Mouse (Mus musculus): ENCODE results near the gene Rab31. TPM values are rescaled to one million over a fixed set of nuclear protein-coding genes. Genes with fewer than 3 reads are reported as not detected.

The Rab31 gene
- total and polyA plus RNA-seq, 2 experiments from 2014 or later = 79.3 to 92.8 TPM

- H3K4me1 ChIP-seq (ENCODE audit: insufficient read depth) = no peaks in the 10 kb centered on the region
- H3K27me3 ChIP-seq (ENCODE audit: insufficient read depth, low read length) = no peaks in the 10 kb centered on the region
- ATAC-seq (no peak), DNase-seq (no peak)
- no peaks in the 10 kb centered on the region for H3K36me3 ChIP-seq (ENCODE audit: insufficient read depth)
- H3K4me2 ChIP-seq (ENCODE audit: low read depth) = no peak overlapping the region
- H3K4me3 ChIP-seq (ENCODE audit: low read depth, low read length) = no peak overlapping the region
- no peak overlapping the region for H3K9ac ChIP-seq
- no peaks in the 10 kb centered on the region for H3K9me3 ChIP-seq (ENCODE audit: low read length)
- no peak for TF ChIP-seq CTCF (IDR thresholded peaks at IDR 0.05; ENCODE audit: low read depth)
- 89% methylated on average over 14 of the region's 14 CpGs for WGBS
- no peak overlapping the region for H3K27ac ChIP-seq (ENCODE audit: low read depth, low read length)
These were observed 104.8 kb downstream of the Rab31 start for GRCm38 (mm10) chr17:65667792-65668191.

DNA sequence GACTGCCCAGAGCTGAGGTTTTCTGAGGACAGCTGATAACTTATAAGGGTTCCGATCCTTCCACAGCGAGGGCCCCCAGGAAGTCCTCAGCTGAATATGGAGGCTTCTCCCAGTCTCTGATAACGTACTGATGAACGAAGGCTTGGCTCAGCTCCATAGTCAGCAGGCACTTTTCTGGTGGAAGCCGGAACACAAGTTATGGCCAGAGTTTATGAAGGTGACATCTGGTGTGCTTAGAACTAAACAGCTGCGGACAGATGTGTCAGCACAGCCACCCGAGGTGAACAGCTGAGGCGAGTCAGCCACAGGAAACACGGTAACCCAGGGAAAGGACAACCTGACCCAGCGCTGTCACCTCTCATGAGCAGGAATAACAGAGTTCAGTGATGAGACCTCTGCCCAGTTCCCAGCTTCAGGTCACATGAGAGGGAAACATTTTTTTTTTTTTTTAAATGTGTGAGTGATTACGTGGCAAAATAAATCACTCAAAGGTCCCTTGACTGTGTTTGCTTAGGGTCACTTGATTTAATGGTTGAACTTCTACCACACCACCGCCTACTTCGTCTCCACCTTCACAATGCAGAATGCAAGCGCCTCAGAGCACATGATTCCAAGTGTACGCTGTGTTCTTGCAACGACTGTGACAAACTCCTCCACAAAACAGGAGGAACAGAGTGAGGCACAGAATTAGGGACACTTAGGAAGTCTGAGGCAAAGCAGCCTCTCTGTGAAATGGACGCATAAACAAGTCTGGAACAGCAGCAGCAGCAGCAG lies 106.0 kb downstream of the Rab31 start:
- Histone ChIP-seq H3K27me3 (ENCODE audit: insufficient read depth, low read length) (no peaks in the 10 kb centered on the region), H3K4me2 (ENCODE audit: low read depth) (no peak overlapping the region), H3K4me1 (ENCODE audit: insufficient read depth) (no peaks in the 10 kb centered on the region), H3K9me3 (ENCODE audit: low read length) (no peaks in the 10 kb centered on the region), H3K27ac (ENCODE audit: low read depth, low read length) (no peak overlapping the region), H3K36me3 (ENCODE audit: insufficient read depth) (no peaks in the 10 kb centered on the region), H3K9ac (no peak overlapping the region), H3K4me3 (ENCODE audit: low read depth, low read length) (no peak overlapping the region)
- WGBS = 88% methylated on average over 17 of the region's 17 CpGs
- no peak for DNase-seq
- TF ChIP-seq CTCF (IDR thresholded peaks at IDR 0.05; ENCODE audit: low read depth) = no peak
- ATAC-seq = no peak

GRCm38 (mm10) chr17:65665786-65666387 lies 106.7 kb downstream of the Rab31 start:
- H3K36me3 ChIP-seq (ENCODE audit: insufficient read depth) = no peaks in the 10 kb centered on the region
- H3K4me2 ChIP-seq (ENCODE audit: low read depth) = no peak overlapping the region
- DNase-seq (no peak), ATAC-seq (no peak)
- H3K9me3 ChIP-seq (ENCODE audit: low read length) = no peaks in the 10 kb centered on the region
- H3K4me3 ChIP-seq (ENCODE audit: low read depth, low read length) = no peak overlapping the region
- TF ChIP-seq CTCF (IDR thresholded peaks at IDR 0.05; ENCODE audit: low read depth) = no peak
- H3K27me3 ChIP-seq (ENCODE audit: insufficient read depth, low read length) = no peaks in the 10 kb centered on the region
- H3K27ac ChIP-seq (ENCODE audit: low read depth, low read length) = no peak overlapping the region
- H3K9ac ChIP-seq = no peak overlapping the region
- WGBS = 93% methylated on average over 12 of the region's 12 CpGs
- no peaks in the 10 kb centered on the region for H3K4me1 ChIP-seq (ENCODE audit: insufficient read depth)

DNA sequence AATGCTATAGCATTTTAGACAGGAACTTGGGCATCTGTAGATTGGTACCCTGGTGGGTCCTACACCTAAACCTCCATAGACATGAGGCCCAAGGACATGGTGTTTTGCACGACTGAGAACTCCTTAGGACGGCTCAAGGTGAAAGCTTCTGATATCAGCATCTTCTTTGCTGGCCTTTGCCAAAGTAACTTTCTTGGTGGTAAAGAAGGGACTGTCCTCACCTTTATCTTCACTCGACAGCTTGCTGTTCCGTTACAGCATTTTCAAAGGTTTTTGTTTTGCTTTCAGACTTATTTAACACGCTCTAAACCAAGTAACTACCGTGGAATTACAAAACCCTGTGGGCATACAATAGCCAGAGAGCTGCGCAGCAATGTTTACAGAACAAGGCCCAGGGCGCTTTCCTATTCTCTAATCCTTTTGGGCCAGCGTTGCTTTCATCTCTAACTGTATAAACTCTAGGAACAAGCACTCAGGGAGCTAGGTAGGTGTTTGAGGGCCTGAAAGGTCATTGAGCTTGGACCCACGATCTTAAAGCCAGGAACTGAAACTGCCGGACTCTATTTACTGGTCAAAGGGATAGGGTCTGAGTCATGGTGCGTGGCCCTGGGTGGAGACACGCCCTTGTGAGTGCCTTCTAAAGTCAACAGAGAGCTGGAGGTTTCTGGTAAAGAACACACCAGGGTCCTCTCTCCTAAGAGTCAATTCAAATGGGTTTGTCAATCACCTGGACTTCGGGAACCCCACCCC lies 109.0 kb downstream of the Rab31 start:
- no peak for TF ChIP-seq CTCF (IDR thresholded peaks at IDR 0.05; ENCODE audit: low read depth)
- 80% methylated on average over 14 of the region's 14 CpGs for WGBS

DNA sequence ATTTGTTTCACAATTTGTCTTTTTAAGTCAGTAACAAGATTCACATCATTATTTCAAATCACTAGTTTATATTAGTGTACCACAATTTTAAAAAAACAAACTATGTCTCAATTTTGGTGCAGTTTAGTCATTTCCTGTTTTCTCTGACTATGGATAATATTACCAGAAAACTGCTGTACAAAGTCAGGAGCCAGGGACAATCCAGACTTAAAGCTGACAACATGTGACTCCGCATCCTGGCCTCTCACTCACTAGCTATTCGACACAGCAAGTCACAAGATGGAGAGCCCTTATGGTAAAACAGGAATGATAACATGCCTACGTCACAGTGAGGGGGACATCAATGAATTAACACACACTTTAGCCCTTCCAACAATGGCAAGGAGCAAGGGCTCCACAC lies 109.9 kb downstream of the Rab31 start:
- no peak for TF ChIP-seq CTCF (IDR thresholded peaks at IDR 0.05; ENCODE audit: low read depth)
- DNase-seq (no peak), ATAC-seq (no peak)
- Histone ChIP-seq H3K27ac (ENCODE audit: low read depth, low read length) (no peak overlapping the region), H3K36me3 (ENCODE audit: insufficient read depth) (no peaks in the 10 kb centered on the region), H3K4me3 (ENCODE audit: low read depth, low read length) (no peak overlapping the region), H3K4me2 (ENCODE audit: low read depth) (no peak overlapping the region), H3K4me1 (ENCODE audit: insufficient read depth) (no peaks in the 10 kb centered on the region), H3K9ac (no peak overlapping the region), H3K27me3 (ENCODE audit: insufficient read depth, low read length) (no peaks in the 10 kb centered on the region), H3K9me3 (ENCODE audit: low read length) (no peaks in the 10 kb centered on the region)
- 88% methylated on average over 3 of the region's 3 CpGs for WGBS

More for the DNA sequence above, 109.0 kb downstream of the Rab31 start:
- H3K4me3 ChIP-seq (ENCODE audit: low read depth, low read length) = no peak overlapping the region
- H3K4me1 ChIP-seq (ENCODE audit: insufficient read depth) = no peaks in the 10 kb centered on the region
- H3K36me3 ChIP-seq (ENCODE audit: insufficient read depth) = no peaks in the 10 kb centered on the region
- no peak for DNase-seq
- no peaks in the 10 kb centered on the region for H3K27me3 ChIP-seq (ENCODE audit: insufficient read depth, low read length)
- no peak overlapping the region for H3K9ac ChIP-seq
- no peak for ATAC-seq
- H3K27ac ChIP-seq (ENCODE audit: low read depth, low read length) = no peak overlapping the region
- H3K4me2 ChIP-seq (ENCODE audit: low read depth) = no peak overlapping the region
- H3K9me3 ChIP-seq (ENCODE audit: low read length) = no peaks in the 10 kb centered on the region

DNA sequence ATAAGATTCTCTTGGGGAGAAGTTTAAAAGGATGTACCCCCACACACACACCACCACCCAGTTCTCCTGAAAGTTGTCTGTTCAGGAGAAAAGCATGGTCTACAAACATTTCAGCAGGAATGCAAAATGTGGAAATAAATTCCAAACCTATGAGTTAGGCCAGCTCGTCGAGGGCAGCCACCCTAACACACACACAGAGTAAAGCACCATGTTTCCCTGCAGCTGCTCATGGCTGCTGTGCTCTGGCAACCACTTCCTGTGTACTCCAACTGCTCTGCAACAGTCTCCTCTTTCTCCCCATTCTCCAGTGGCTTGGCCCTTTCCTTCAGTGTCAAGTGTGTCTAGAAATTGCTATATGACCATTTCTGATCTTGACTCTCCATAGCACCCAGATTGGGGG lies 114.1 kb downstream of the Rab31 start:
- Histone ChIP-seq H3K27me3 (ENCODE audit: insufficient read depth, low read length) (no peaks in the 10 kb centered on the region), H3K4me3 (ENCODE audit: low read depth, low read length) (no peak overlapping the region), H3K4me2 (ENCODE audit: low read depth) (no peak overlapping the region), H3K9ac (no peak overlapping the region), H3K9me3 (ENCODE audit: low read length) (no peaks in the 10 kb centered on the region), H3K4me1 (ENCODE audit: insufficient read depth) (no peaks in the 10 kb centered on the region), H3K27ac (ENCODE audit: low read depth, low read length) (no peak overlapping the region), H3K36me3 (ENCODE audit: insufficient read depth) (no peaks in the 10 kb centered on the region)
- DNase-seq = no peak
- WGBS = 82% methylated on average over 2 of the region's 2 CpGs
- no peak for TF ChIP-seq CTCF (IDR thresholded peaks at IDR 0.05; ENCODE audit: low read depth)
- no peak for ATAC-seq

- no peaks in the 10 kb centered on the region for H3K9me3 ChIP-seq (ENCODE audit: low read length)
- H3K27me3 ChIP-seq (ENCODE audit: insufficient read depth, low read length) = no peaks in the 10 kb centered on the region
- ATAC-seq (no peak), DNase-seq (no peak)
- H3K4me2 ChIP-seq (ENCODE audit: low read depth) = no peak overlapping the region
- no peak overlapping the region for H3K27ac ChIP-seq (ENCODE audit: low read depth, low read length)
- H3K4me3 ChIP-seq (ENCODE audit: low read depth, low read length) = no peak overlapping the region
- H3K36me3 ChIP-seq (ENCODE audit: insufficient read depth) = no peaks in the 10 kb centered on the region
- no peaks in the 10 kb centered on the region for H3K4me1 ChIP-seq (ENCODE audit: insufficient read depth)
- no peak overlapping the region for H3K9ac ChIP-seq
- 79% methylated on average over 9 of the region's 9 CpGs for WGBS
- no peak for TF ChIP-seq CTCF (IDR thresholded peaks at IDR 0.05; ENCODE audit: low read depth)
These were observed 114.6 kb downstream of the Rab31 start for GRCm38 (mm10) chr17:65657958-65658357.
